Mouse (Mus musculus) 3134 (cell line): ENCODE results near the gene Pafah1b2.

Experiments
- DNase-seq: peaks from one replicate; pipeline ENCODE4 v3.0.0-alpha.2; 2011; ENCODE audit warnings: low spot score; ENCODE audit not compliant: insufficient read length; ENCODE audit errors: extremely low read depth

The Pafah1b2 gene

GRCm38 (mm10) chr9:46012091-46013008 is at the start of gene Pafah1b2, which contains the start of gene Sik3:
TSS of gene Pafah1b2 (minus strand) at chr9:46012690.
TSS of gene Sik3 (plus strand) at chr9:46012820.
- DNase-seq = peak; percentile 93

- DNase-seq = no peak
These were observed 49.4 kb upstream of the Pafah1b2 start for GRCm38 (mm10) chr9:46061696-46062425.

- no peak for DNase-seq
These were observed 47.8 kb upstream of the Pafah1b2 start for GRCm38 (mm10) chr9:46060249-46060648.

GRCm38 (mm10) chr9:46058065-46058464 is 45.6 kb upstream of the Pafah1b2 start:
- no peak for DNase-seq

DNA sequence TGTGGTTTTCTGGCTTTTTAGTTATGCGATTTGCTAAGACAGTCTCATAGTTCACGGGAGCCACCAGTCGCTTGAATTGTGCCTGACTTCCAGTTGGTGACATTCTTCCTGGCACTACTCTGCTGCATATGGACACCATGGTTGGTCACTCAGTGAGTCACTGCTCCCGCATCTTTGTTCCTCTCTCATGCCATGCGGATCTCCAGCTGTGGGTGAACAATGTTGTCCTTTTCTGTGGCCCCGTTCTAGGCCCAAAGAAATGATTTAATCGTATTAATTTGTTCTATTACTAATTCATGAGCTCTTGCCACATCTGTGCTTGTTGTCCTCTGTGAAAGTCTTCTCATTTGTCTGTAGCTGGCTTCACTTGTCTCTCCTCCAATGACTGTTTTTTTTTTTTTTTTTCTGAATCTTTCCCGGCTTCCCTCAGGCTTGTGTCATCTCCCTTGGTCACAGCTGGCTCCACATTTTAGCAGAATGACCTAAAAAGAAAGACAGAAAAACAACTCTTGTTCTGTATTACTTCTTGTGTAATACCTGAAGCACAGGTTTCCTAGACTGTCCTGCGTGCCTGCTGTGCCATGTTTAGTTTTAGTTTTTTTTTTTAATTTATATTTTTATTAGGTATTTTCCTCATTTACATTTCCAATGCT is 40.6 kb upstream of the Pafah1b2 start:
- peak; percentile 44 for DNase-seq

- no peak for DNase-seq
These were observed 37.7 kb upstream of the Pafah1b2 start for GRCm38 (mm10) chr9:46050203-46050602.

DNA sequence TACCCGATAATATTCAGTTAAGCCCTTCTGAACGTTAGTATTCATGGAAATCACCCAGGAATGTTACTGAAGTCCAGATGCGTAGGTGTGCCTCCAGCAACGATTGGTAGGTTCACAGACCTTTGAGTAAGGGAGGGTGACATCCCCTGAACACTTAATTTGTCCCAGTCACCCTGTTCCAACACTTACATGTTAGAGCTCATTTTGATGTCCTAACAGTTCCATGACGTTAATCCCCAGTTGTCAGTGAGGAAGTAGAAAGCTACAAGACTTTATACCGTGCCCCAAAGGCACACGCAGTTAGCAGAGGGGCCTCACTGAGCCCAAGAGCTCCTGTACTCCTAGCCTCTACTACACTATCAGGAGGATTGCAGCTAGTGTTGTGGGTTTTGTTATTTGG is 37.0 kb upstream of the Pafah1b2 start:
- no peak for DNase-seq

GRCm38 (mm10) chr9:46046724-46047517 is 34.4 kb upstream of the Pafah1b2 start:
- peak; percentile 42 for DNase-seq

DNA sequence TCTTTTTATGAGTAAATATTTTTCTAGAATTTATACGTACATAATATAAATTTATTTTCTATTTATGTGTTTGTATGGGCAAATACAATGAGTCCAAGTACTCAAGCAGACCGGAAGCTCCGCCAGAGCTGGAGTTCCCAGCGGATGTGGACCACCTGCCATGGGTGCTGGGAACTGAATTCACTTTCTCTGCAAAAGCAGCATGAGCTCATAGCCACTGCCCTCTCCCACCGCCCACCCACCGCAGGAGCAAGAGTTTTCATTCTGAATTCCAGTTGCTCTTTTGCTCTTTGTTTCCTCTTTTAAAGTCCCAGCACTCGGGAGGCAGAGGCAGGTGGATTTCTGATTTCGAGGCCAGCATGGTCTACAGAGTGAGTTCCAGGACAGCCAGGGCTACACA is 31.1 kb upstream of the Pafah1b2 start:
- DNase-seq = no peak

DNA sequence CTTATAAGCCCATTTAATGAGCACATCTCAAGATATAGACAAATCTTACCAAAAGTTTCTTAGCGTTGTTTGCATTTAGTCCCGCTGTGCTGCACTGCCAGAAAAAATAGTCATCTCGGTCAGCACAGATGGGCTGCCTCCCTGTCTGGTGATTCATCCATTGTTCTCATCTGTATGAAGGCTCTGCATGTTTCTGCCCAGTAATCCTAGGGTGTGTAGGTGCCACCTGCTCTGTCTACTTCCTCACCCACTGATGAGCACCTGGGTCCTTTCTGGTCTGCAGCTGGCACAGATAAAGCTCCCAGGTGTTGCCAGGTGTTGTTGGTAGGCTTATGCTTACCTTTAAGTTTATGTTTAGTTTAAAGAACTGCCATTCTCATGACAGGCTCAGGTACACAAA is 29.9 kb upstream of the Pafah1b2 start:
- no peak for DNase-seq

DNA sequence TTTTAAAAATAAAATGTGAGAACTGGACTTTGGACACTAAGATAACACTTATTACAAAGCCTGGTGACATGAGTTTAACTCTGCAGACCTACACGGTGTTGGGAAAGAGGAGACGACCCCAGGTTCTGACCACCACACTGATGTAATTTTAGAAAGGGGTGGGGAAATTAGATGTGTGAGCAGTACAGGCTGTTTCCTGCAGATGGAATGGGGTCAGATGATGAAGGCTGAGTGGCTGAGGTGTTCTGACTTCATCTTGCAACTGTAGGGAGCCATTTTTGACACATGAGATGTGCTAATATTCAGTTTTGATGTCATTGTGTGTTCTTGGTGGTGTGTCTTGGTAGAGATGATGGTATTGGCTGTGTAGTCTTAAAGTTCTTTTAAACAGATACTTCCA is 28.7 kb upstream of the Pafah1b2 start:
- DNase-seq = no peak

DNA sequence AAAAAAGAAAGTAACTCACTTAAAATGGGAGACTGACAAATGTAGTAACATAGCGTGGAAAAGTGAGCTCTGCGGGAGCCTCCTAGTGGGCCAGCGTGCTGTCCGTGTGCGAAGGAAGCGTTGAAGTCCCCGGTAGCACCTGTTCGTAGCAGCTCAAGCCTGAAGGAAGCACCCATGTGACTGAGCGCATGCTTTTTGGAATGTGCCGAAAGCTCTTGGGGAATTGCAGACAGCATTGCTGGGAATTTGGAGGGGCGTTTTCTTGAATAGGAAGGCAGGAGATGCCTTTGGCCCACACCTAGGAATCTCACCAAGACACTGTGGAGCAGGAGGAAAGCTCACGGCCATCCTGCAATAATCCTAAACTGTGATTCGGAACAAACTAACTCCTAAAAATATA is 26.3 kb upstream of the Pafah1b2 start:
- no peak for DNase-seq

DNA sequence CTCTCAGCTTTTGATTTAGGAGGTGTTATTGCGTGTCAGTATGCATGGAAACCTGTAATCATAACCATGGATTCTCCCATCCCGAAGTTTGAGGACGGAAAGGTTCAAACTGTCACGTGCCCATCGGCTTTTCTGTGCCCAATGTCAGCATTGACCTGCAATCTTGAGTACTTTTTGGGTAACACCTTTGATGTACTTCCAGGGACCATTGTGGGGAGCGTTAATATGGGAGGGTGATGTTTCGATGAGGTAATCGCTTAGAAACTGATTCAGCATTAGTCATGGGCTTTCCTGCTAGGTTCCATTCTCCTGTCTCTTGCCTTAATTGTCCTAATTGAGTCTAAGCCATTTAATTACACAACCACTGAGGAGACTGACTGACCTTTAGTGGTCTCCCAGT is 24.4 kb upstream of the Pafah1b2 start:
- no peak for DNase-seq

- no peak for DNase-seq
These were observed 22.9 kb upstream of the Pafah1b2 start for GRCm38 (mm10) chr9:46035290-46035871.

- DNase-seq = no peak
These were observed 21.4 kb upstream of the Pafah1b2 start for GRCm38 (mm10) chr9:46033862-46034261.

GRCm38 (mm10) chr9:46033058-46033457 is 20.6 kb upstream of the Pafah1b2 start:
- DNase-seq = no peak

- DNase-seq = no peak
These were observed 19.7 kb upstream of the Pafah1b2 start for GRCm38 (mm10) chr9:46032190-46032589.

- no peak for DNase-seq
These were observed 18.5 kb upstream of the Pafah1b2 start for GRCm38 (mm10) chr9:46030968-46031367.

GRCm38 (mm10) chr9:46030184-46030583 is 17.7 kb upstream of the Pafah1b2 start:
- no peak for DNase-seq

GRCm38 (mm10) chr9:46029534-46029933 is 17.0 kb upstream of the Pafah1b2 start:
- no peak for DNase-seq
